20 mouse cellular contexts compared by ENCODE assay signal in the genomic region with DNA sequence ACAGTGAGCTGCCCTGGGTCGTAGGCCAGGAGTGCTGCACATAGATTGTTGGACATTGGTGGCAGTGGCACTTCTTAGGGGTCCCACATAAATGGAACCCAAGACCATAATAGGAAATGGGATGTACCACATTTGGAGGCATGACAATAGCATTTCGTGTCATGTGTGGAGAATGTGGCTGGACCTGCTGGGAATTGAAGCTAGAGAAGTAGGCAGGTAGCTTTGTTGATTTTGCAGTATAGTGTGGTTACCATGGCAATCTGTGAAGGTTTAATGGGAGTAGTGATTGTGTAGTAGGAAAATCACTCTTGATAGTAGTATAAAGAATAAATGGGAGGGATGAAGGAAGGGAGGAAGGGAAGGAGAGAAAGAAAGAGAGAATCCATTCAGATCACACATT.
"Had no signal": no experiment of that assay in that cellular context is flagged by ENCODE, and none has a peak within 500 bp of the region (broad histone marks: within the 10 kb centered on the region; RNA-seq: fewer than 3 reads in every experiment).

No protein-coding gene starts in this region.

- H3K27ac ChIP-seq: limb, embryonic 12.5 days; limb, embryonic 15.5 days; liver, embryonic 14.5 days; macrophage; stomach, postnatal 0 days had no signal

- H3K4me1 ChIP-seq: limb, embryonic 12.5 days; limb, embryonic 15.5 days had no signal

- ATAC-seq: inflammation-experienced regulatory T-cells, adult 6 months; intestine, embryonic 16.5 days; liver, postnatal 0 days; lung, postnatal 0 days had no signal

- H3K4me3 ChIP-seq: limb, embryonic 12.5 days; limb, embryonic 15.5 days; myocyte had no signal

- H3K4me2 ChIP-seq: limb, embryonic 12.5 days; limb, embryonic 15.5 days; liver, embryonic 11.5 days had no signal

- H3K9ac ChIP-seq: limb, embryonic 12.5 days; limb, embryonic 15.5 days; liver, embryonic 14.5 days; liver, postnatal 0 days had no signal

- DNase-seq: kidney, adult 18-20 months; kidney, adult 9 months; kidney, postnatal 14 days; kidney, postnatal 4 days; left cerebral cortex, postnatal 4 days; liver, postnatal 0 days; right cerebral cortex, postnatal 4 days; thymus, adult 2 months; thymus, postnatal 14 days; thymus, postnatal 4 days had no signal

- H3K36me3 ChIP-seq: limb, embryonic 12.5 days; limb, embryonic 15.5 days had no signal

- H3K27me3 ChIP-seq: limb, embryonic 12.5 days; limb, embryonic 15.5 days had no signal

- H3K9me3 ChIP-seq: limb, embryonic 12.5 days; limb, embryonic 15.5 days had no signal
